Mouse (Mus musculus): ENCODE results near the gene Cbfb.

DNA sequence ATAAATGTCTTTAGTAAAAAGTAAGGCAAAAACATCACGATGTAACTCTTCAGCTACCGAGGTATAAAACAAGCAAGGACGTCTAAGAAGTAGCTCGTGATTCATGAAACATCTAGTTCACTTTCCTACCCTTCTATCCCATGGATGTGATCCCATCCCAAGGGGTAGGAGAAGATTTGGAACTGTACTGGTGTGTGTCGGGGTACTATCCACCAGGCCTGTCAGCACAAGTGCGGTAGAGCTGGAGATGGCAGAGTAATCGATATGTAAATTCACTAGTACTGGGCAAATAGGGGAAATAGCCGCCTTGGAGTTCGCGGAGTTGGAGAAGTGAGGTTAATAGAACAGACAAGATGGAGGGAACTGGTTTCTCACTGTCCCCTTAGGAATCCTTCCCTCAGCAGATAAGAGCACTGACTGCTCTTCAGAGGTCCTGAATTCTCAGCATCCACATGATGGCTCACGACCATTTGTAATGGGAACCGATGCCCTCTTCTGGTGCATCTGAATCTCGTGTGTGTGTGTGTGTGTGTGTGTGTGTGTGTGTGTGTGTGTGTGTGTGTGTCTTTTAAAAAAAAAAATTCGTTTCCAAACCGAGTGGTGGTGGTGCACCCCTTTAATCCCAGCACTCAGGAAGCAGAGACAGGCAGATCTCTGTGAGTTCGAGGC lies 92.9 kb downstream of the Cbfb start:
- TF ChIP-seq CTCF (IDR thresholded peaks at IDR 0.05; ENCODE audit: low read depth) (peak; percentile 34; the same call in 1 of the 2 replicates), EP300 (optimal IDR thresholded peaks at IDR 0.05) (no peak)

Data from stomach, postnatal 0 days (tissue).